Mouse (Mus musculus) embryonic facial prominence, embryonic 15.5 days (tissue): ENCODE data around the gene Msl1. TPM values are rescaled to one million over a fixed set of nuclear protein-coding genes. Genes with fewer than 3 reads are reported as not detected.

Experiments
- ATAC-seq: fragments of 200-750 bp; cut with Nextera tagmentation; 2 replicates; pipeline ENCODE4 v1.8.0; 2017; ENCODE audit warnings: low read depth, moderate TSS enrichment; ENCODE audit not compliant: insufficient number of reproducible peaks, low FRiP score, low TSS enrichment
- H3K27ac ChIP-seq: fragments of 300-500 bp; sonication (generic); replicated peaks from 2 replicates; pipeline ENCODE4 v1.5.1; 2015; ENCODE audit warnings: mild to moderate bottlenecking, inconsistent platforms
- H3K27me3 ChIP-seq: fragments of 300-500 bp; sonication (generic); 2 replicates; pipeline ENCODE4 v1.6.1; 2015; ENCODE audit warnings: inconsistent platforms
- H3K36me3 ChIP-seq: fragments of 300-500 bp; sonication (generic); 2 replicates; pipeline ENCODE4 v1.6.1; 2015; ENCODE audit warnings: mild to moderate bottlenecking, inconsistent platforms
- H3K4me1 ChIP-seq: fragments of 300-500 bp; sonication (generic); 2 replicates; pipeline ENCODE4 v1.6.1; 2015; ENCODE audit warnings: inconsistent platforms
- H3K4me2 ChIP-seq: fragments of 300-500 bp; sonication (generic); replicated peaks from 2 replicates; pipeline ENCODE4 v1.6.1; 2015; ENCODE audit warnings: mild to moderate bottlenecking, inconsistent platforms
- H3K4me3 ChIP-seq: fragments of 300-500 bp; sonication (generic); replicated peaks from 2 replicates; pipeline ENCODE4 v1.5.1; 2015; ENCODE audit warnings: mild to moderate bottlenecking, inconsistent platforms
- H3K9ac ChIP-seq: fragments of 300-500 bp; sonication (generic); 2 replicates; pipeline ENCODE4 v1.6.1; 2015; ENCODE audit warnings: inconsistent platforms
- H3K9me3 ChIP-seq: fragments of 300-500 bp; sonication (generic); replicated peaks from 2 replicates; pipeline ENCODE4 v1.6.1; 2016; ENCODE audit warnings: inconsistent platforms
- WGBS: fragments of 180-500 bp; shearing (Covaris S2); methylation state at CpG from one replicate; pipeline ENCODE4 v1.1.7; 2015; 5-methylcytosine and 5-hydroxymethylcytosine counted together
- polyA plus RNA-seq: library from polyadenylated mRNA; unstranded; fragments of >200 nt; fragmentation: Nextera tagmentation; extraction: Ambion mirVana; gene quantifications from 2 replicates; pipeline ENCODE4 v1.2.1, GENCODE M21; 2015

Msl1 gene
- polyA plus RNA-seq, 1 experiment from 2014 or later, result 28.7 TPM

- Histone ChIP-seq H3K9me3 (no peaks in the 10 kb centered on the region), H3K9ac (no peak overlapping the region), H3K27me3 (no peaks in the 10 kb centered on the region), H3K27ac (peak overlapping the region; percentile 13; the same call in 1 of the 2 replicates), H3K4me2 (no peak overlapping the region), H3K4me1 (peaks cover 71% of the 10 kb centered on the region), H3K36me3 (peaks cover 66% of the 10 kb centered on the region), H3K4me3 (no peak overlapping the region)
- WGBS, result 36% methylated on average over 8 of the region's 9 CpGs
- no peak for ATAC-seq
Observed at GRCm38 (mm10) chr11:98765421-98766309, 29.7 kb upstream of the Msl1 start.

- Histone ChIP-seq H3K27me3 (no peaks in the 10 kb centered on the region), H3K4me1 (peaks cover 71% of the 10 kb centered on the region), H3K4me2 (no peak overlapping the region), H3K36me3 (peaks cover 61% of the 10 kb centered on the region), H3K9ac (no peak overlapping the region), H3K4me3 (no peak overlapping the region), H3K9me3 (no peaks in the 10 kb centered on the region), H3K27ac (no peak overlapping the region; the same call in 1 of the 2 replicates)
- WGBS, result 50% methylated on average over 2 of the region's 2 CpGs
- ATAC-seq, result no peak
Observed at GRCm38 (mm10) chr11:98766346-98766745, 29.0 kb upstream of the Msl1 start.

- no peaks in the 10 kb centered on the region for H3K9me3 ChIP-seq
- no peak; the same call in 1 of the 2 replicates for ATAC-seq
- no peaks in the 10 kb centered on the region for H3K27me3 ChIP-seq
- no peak overlapping the region for H3K4me3 ChIP-seq
- H3K4me1 ChIP-seq, result peaks cover 71% of the 10 kb centered on the region
- WGBS, result 46% methylated on average over 5 of the region's 5 CpGs
- no peak overlapping the region; the same call in 1 of the 2 replicates for H3K4me2 ChIP-seq
- no peak overlapping the region for H3K9ac ChIP-seq
- H3K36me3 ChIP-seq, result peaks cover 56% of the 10 kb centered on the region
- peak overlapping the region; percentile 73; the same call in 1 of the 2 replicates for H3K27ac ChIP-seq
Observed at GRCm38 (mm10) chr11:98766816-98767215, 28.5 kb upstream of the Msl1 start.

GRCm38 (mm10) chr11:98767276-98767675 lies 28.0 kb upstream of the Msl1 start:
- no peaks in the 10 kb centered on the region for H3K27me3 ChIP-seq
- peaks cover 52% of the 10 kb centered on the region for H3K36me3 ChIP-seq
- H3K27ac ChIP-seq, result peak overlapping the region; percentile 73; the same call in 1 of the 2 replicates
- no peak overlapping the region for H3K4me3 ChIP-seq
- 21% methylated on average over 8 of the region's 9 CpGs for WGBS
- no peak; the same call in 1 of the 2 replicates for ATAC-seq
- no peak overlapping the region; the same call in 1 of the 2 replicates for H3K4me2 ChIP-seq
- H3K4me1 ChIP-seq, result peaks cover 71% of the 10 kb centered on the region
- H3K9ac ChIP-seq, result no peak overlapping the region
- no peaks in the 10 kb centered on the region for H3K9me3 ChIP-seq

GRCm38 (mm10) chr11:98767713-98768112 lies 27.6 kb upstream of the Msl1 start:
- H3K4me2 ChIP-seq, result peak overlapping the region; percentile 34
- ATAC-seq, result no peak

GRCm38 (mm10) chr11:98768127-98769006 lies 26.9 kb upstream of the Msl1 start:
- WGBS, result 24% methylated on average over 39 of the region's 39 CpGs
- Histone ChIP-seq H3K27ac (peak overlapping the region; percentile 73), H3K4me2 (peak overlapping the region; percentile 34), H3K4me3 (peak overlapping the region; percentile 20), H3K36me3 (peaks cover 43% of the 10 kb centered on the region), H3K27me3 (no peaks in the 10 kb centered on the region), H3K9me3 (no peaks in the 10 kb centered on the region), H3K4me1 (peaks cover 68% of the 10 kb centered on the region), H3K9ac (no peak overlapping the region)
- ATAC-seq, result peak; percentile 16; the same call in 1 of the 2 replicates

More at GRCm38 (mm10) chr11:98767713-98768112, 27.6 kb upstream of the Msl1 start:
- H3K27me3 ChIP-seq, result no peaks in the 10 kb centered on the region
- H3K4me1 ChIP-seq, result peaks cover 68% of the 10 kb centered on the region
- peaks cover 48% of the 10 kb centered on the region for H3K36me3 ChIP-seq
- no peak overlapping the region for H3K9ac ChIP-seq
- no peaks in the 10 kb centered on the region for H3K9me3 ChIP-seq
- H3K27ac ChIP-seq, result peak overlapping the region; percentile 73
- H3K4me3 ChIP-seq, result peak overlapping the region; percentile 20
- 6% methylated on average over 4 of the region's 4 CpGs for WGBS

GRCm38 (mm10) chr11:98769007-98769954 lies 26.0 kb upstream of the Msl1 start:
- Histone ChIP-seq H3K9me3 (no peaks in the 10 kb centered on the region), H3K4me3 (no peak overlapping the region), H3K27ac (peak overlapping the region; percentile 73), H3K27me3 (no peaks in the 10 kb centered on the region), H3K36me3 (peaks cover 37% of the 10 kb centered on the region), H3K4me1 (peaks cover 69% of the 10 kb centered on the region), H3K9ac (no peak overlapping the region), H3K4me2 (no peak overlapping the region)
- ATAC-seq, result no peak
- 89% methylated on average over 25 of the region's 25 CpGs for WGBS

GRCm38 (mm10) chr11:98770096-98770975 lies 25.0 kb upstream of the Msl1 start:
- Histone ChIP-seq H3K4me1 (peaks cover 69% of the 10 kb centered on the region), H3K27ac (no peak overlapping the region), H3K4me2 (no peak overlapping the region), H3K27me3 (no peaks in the 10 kb centered on the region), H3K9me3 (no peaks in the 10 kb centered on the region), H3K4me3 (no peak overlapping the region), H3K9ac (no peak overlapping the region), H3K36me3 (peaks cover 27% of the 10 kb centered on the region)
- 91% methylated on average over 26 of the region's 26 CpGs for WGBS
- ATAC-seq, result no peak

GRCm38 (mm10) chr11:98771131-98771530 lies 24.2 kb upstream of the Msl1 start:
- Histone ChIP-seq H3K9me3 (no peaks in the 10 kb centered on the region), H3K4me2 (no peak overlapping the region), H3K9ac (no peak overlapping the region), H3K27ac (no peak overlapping the region), H3K4me1 (peaks cover 69% of the 10 kb centered on the region), H3K27me3 (no peaks in the 10 kb centered on the region), H3K36me3 (peaks cover 25% of the 10 kb centered on the region), H3K4me3 (no peak overlapping the region)
- ATAC-seq, result no peak
- WGBS, result 88% methylated on average over 18 of the region's 18 CpGs
